Mouse (Mus musculus): ENCODE results near the gene Scand1. TPM values are rescaled to one million over a fixed set of nuclear protein-coding genes. Genes with fewer than 3 reads are reported as not detected.

Gene Scand1
- polyA plus RNA-seq, 1 experiment from 2014 or later, result 98.7 TPM

DNA sequence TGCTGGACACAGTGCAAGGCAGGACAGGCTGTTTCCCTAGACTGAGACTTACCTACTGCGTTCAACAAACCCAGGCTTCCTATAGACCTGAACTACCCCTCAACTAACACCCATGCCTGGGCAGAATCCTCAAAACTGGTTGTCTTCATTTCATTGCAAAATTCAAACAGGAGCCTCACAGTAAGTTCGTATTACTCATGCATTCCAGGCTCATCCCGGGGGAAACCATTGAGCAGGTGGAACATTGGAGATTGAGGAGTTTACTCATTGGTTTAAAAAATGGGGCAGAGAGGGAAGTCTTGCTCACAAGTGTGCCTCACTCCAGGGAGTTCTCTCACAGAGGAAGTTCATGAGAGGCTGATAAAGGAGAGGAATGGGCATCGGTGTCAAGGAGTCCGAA, 2.0 kb downstream of the Scand1 start:
- DNase-seq (ENCODE audit: low read depth, low spot score), result no peak
- POLR2A ChIA-PET, result no interaction called here
- TF ChIP-seq CTCF (IDR thresholded peaks at IDR 0.05), result no peak
- ATAC-seq, result no peak
- H3K27me3 ChIP-seq, result no peaks in the 10 kb centered on the region
- in situ Hi-C loops (cut with MboI; ENCODE audit: low pct_unique_long_range_greater_than_20kb), result no loop called here
- CTCF ChIA-PET, result interaction anchor here (0.7 to 1.0 kb wide), 2 partner anchors 9 to 205 kb away, joined by 3 to 4 read pairs; no protein-coding TSS in a partner anchor

DNA sequence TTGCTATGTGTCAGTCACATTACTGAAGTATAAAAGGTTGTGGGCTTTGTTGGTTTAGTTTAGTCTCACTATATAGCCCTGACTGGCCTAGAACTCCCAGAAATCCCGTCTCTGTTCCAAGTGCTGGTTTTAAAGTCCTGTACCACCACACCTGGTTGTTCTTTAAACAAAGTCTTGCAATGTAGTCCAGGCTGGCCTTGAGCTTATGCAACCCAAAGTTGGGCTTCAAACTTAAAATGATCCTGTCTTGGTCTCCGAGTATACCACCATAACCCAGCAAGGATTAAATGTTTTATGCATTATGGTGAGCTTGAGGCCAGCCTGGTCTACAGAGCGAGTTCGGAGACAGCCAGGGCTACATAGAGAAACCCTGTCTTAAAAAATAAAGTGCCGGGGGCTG, 2.6 kb downstream of the Scand1 start:
- ATAC-seq (no peak), DNase-seq (ENCODE audit: low read depth, low spot score) (no peak)
- POLR2A ChIA-PET, result no interaction called here
- in situ Hi-C loops (cut with MboI; ENCODE audit: low pct_unique_long_range_greater_than_20kb), result no loop called here
- CTCF ChIA-PET, result no interaction called here
- no peaks in the 10 kb centered on the region for H3K27me3 ChIP-seq
- TF ChIP-seq CTCF (IDR thresholded peaks at IDR 0.05), result no peak

DNA sequence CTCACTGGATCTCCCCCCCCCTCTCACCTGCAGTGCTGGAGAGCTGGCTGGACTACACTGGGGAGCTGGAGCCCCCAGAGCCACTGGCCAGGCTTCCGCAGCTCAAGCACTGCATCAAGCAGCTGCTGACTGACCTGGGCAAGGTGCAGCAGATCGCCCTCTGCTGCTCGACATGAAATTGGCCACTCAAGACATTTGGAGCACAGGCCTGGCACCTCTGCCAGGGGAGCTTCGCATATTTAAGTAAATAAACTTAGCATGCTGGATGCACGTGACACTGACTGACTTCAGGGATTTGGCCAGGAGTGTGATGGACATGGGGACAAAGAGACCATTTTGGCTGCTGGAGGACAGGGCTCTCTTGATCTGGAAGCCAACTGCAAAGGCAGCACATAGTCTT, 5.2 kb downstream of the Scand1 start:
- H3K27me3 ChIP-seq, result no peaks in the 10 kb centered on the region
- TF ChIP-seq CTCF (IDR thresholded peaks at IDR 0.05), result peak; percentile 54
- POLR2A ChIA-PET, result interaction anchor here (0.6 kb wide), 1 partner anchor 94 kb away, joined by 4 read pairs; no protein-coding TSS in a partner anchor
- CTCF ChIA-PET, result interaction anchor here (2.1 to 3.2 kb wide), 2 partner anchors 12 to 29 kb away, joined by 5 to 11 read pairs; no protein-coding TSS in a partner anchor
- in situ Hi-C loops (cut with MboI; ENCODE audit: low pct_unique_long_range_greater_than_20kb), result no loop called here
- ATAC-seq (no peak), DNase-seq (ENCODE audit: low read depth, low spot score) (no peak)

DNA sequence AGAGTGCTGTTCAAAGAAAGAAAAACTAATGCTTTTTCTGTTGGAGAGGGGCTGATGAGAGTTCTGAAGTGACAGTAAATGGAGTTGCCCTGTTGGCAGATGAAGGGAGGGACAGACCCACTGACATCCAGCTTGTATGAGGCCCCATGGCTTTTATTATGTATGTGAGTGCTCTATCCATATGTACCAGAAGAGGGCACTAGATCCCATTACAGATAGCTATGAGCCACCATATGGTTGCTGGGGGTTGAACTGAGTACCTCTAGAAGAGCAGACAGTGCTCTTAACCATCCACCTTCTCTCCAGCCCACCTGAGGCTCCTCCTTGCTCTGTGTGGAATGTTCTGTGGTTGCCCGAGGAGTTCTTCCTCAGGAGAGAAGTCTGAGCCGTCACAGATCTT, 6.7 kb downstream of the Scand1 start:
- no peak for ATAC-seq
- in situ Hi-C loops (cut with MboI; ENCODE audit: low pct_unique_long_range_greater_than_20kb), result no loop called here
- peak; percentile 55 for TF ChIP-seq CTCF (IDR thresholded peaks at IDR 0.05)
- no peaks in the 10 kb centered on the region for H3K27me3 ChIP-seq
- no peak for DNase-seq (ENCODE audit: low read depth, low spot score)
- POLR2A ChIA-PET, result no interaction called here
- CTCF ChIA-PET, result interaction anchor here (0.9 to 3.2 kb wide), 6 partner anchors 10 to 210 kb away, joined by 3 to 11 read pairs (median 4); no protein-coding TSS in a partner anchor

DNA sequence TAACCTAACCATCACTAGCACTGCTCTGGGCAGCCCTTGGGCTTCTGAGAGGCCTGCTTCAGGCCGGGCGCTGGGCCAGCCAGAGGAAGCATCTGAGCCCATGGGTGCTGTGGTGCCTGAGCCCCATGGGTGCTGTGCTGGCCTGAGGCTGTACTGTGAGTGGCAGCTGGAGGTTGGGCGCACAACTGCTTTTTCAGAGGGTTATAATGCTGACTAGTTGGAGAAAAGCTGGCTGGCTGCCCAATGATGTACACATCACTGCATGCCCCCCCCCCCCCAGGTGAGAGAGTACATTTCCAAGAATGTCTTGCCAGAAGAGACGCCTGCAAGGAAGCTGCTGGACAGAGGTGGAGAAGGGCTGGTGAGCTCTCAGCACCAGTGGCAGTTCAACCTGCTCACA, 8.2 kb downstream of the Scand1 start:
- DNase-seq (ENCODE audit: low read depth, low spot score), result no peak
- ChIA-PET CTCF (interaction anchor here (1.4 to 3.2 kb wide), 2 partner anchors 8 to 14 kb away, joined by 4 to 11 read pairs; no protein-coding TSS in a partner anchor), POLR2A (no interaction called here)
- no peak for ATAC-seq
- no peak for TF ChIP-seq CTCF (IDR thresholded peaks at IDR 0.05)
- in situ Hi-C loops (cut with MboI; ENCODE audit: low pct_unique_long_range_greater_than_20kb), result no loop called here
- H3K27me3 ChIP-seq, result no peaks in the 10 kb centered on the region

DNA sequence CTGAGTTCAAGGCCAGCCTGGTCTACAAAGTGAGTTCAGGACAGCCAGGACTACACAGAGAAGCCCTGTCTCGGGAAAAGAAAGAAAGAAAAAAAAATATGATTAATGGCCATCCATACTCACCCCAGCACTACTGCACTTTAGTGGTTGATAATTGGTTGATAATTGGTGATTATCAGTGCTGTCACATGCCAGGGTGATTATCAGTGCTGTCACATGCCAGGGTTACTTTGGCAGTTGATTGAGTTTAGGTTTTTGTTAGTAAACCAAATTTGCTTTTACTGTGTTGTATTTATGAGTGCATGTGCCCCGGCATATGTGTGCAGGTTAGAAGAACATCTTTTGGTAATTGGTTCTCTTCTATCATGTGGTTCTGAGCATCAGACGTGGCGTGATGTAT, 10.4 kb downstream of the Scand1 start:
- CTCF ChIA-PET, result no interaction called here
- in situ Hi-C loops (cut with MboI; ENCODE audit: low pct_unique_long_range_greater_than_20kb), result no loop called here
- DNase-seq (ENCODE audit: low read depth, low spot score) (no peak), ATAC-seq (no peak)
- TF ChIP-seq CTCF (IDR thresholded peaks at IDR 0.05), result no peak
- POLR2A ChIA-PET, result no interaction called here
- H3K27me3 ChIP-seq, result no peaks in the 10 kb centered on the region

DNA sequence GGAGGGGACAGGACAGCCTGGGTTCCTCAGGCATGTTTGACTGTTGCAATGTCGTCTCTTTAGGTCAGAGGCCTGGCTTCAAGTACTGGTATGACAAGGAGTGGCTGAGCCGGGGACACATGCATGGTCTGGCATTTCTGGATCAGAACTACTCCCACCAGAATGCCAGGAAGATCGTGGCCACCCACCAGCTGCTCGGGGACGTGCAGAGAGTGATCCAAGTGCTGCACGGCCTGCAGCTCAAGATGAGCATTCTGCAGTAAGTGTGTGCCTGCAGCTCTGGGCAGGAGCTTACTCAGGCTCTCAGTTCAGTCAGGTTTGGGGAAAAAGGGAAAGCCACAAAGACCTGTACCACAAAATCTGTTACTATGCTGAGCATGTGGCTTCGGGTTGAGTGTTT, 14.0 kb downstream of the Scand1 start:
- TF ChIP-seq CTCF (IDR thresholded peaks at IDR 0.05), result no peak
- no peaks in the 10 kb centered on the region for H3K27me3 ChIP-seq
- DNase-seq (ENCODE audit: low read depth, low spot score) (no peak), ATAC-seq (no peak)
- in situ Hi-C loops (cut with MboI; ENCODE audit: low pct_unique_long_range_greater_than_20kb), result loop anchor here (25.0 kb wide), 1 partner anchor 286 kb away; the partner anchor contains the start of genes 6430550D23Rik and Ergic3
- ChIA-PET POLR2A (no interaction called here), CTCF (no interaction called here)

DNA sequence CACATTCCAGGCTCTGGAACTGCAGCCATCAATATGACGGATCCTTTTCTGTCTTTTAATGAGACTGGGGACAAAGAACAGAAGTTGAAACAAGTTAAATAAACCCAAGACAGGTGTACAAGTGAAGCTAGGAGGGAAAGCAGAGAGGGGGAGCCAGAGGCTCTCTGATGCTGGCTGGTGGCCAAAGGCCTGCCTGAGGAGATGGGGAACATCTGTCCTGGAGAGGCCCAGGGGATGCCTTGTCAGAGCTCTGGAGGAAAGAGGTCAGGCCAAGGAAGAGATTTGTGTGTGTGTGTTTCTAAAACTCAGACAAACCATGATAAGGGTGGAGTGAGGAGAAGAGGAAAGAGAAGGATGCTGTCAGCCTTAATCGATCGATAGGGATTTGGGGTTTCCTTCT, 14.9 kb downstream of the Scand1 start:
- DNase-seq (ENCODE audit: low read depth, low spot score) (no peak), ATAC-seq (no peak)
- H3K27me3 ChIP-seq, result no peaks in the 10 kb centered on the region
- in situ Hi-C loops (cut with MboI; ENCODE audit: low pct_unique_long_range_greater_than_20kb), result loop anchor here (25.0 kb wide), 1 partner anchor 285 kb away; the partner anchor contains the start of genes 6430550D23Rik and Ergic3
- POLR2A ChIA-PET, result no interaction called here
- TF ChIP-seq CTCF (IDR thresholded peaks at IDR 0.05), result no peak
- CTCF ChIA-PET, result no interaction called here

DNA sequence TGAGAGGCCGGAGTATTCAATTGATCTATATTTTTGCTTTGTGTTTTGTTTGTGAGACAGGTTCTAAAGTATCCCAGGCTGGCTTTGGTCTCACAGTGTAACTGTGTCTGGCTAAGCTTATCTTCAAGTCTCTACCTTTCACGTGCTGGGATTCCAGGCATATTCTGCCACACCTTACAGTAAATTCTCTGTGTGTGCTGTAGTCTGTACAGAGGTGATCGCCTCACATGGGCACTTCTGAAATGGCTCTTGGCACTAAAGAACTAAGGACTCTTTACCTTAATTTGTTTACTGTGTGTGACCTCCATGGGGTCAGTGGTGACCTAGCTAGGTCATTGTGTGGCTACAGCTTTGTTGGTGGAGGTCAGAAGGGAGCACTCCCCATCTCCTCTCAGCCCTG, 16.3 kb downstream of the Scand1 start:
- TF ChIP-seq CTCF (IDR thresholded peaks at IDR 0.05), result no peak
- DNase-seq (ENCODE audit: low read depth, low spot score), result no peak
- POLR2A ChIA-PET, result no interaction called here
- H3K27me3 ChIP-seq, result no peaks in the 10 kb centered on the region
- in situ Hi-C loops (cut with MboI; ENCODE audit: low pct_unique_long_range_greater_than_20kb), result loop anchor here (25.0 kb wide), 1 partner anchor 284 kb away; the partner anchor contains the start of genes 6430550D23Rik and Ergic3
- no peak for ATAC-seq
- CTCF ChIA-PET, result interaction anchor here (1.2 kb wide), 1 partner anchor 9 kb away, joined by 4 read pairs; no protein-coding TSS in a partner anchor

DNA sequence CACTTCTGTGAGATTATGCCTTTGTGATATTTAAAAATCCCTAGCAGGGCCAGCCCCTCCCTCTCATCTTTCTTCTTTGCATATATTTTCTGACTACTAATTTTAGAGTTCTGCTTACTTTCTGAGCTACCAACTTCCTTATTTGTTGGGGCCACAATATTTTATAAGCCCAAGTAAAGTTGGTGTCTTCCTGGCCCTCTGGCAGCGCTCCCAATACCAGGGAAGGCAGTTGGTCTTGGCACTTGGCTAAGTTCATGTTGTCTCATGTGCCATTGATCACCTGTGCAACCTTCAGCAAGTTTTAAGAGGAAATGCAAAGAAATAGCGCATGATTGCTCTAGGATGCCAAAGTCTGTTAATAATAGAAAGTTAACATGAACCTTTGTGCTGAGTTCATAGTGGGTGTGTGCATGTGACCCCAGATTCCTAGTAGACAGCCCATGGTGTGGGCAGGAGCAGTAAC, 16.9 kb downstream of the Scand1 start:
- in situ Hi-C loops (cut with MboI; ENCODE audit: low pct_unique_long_range_greater_than_20kb), result loop anchor here (25.0 kb wide), 1 partner anchor 283 kb away; the partner anchor contains the start of genes 6430550D23Rik and Ergic3
- POLR2A ChIA-PET, result no interaction called here
- TF ChIP-seq CTCF (IDR thresholded peaks at IDR 0.05), result no peak
- no peak for DNase-seq (ENCODE audit: low read depth, low spot score)
- no peak for ATAC-seq
- H3K27me3 ChIP-seq, result no peaks in the 10 kb centered on the region
- CTCF ChIA-PET, result interaction anchor here (1.2 kb wide), 1 partner anchor 9 kb away, joined by 4 read pairs; no protein-coding TSS in a partner anchor

DNA sequence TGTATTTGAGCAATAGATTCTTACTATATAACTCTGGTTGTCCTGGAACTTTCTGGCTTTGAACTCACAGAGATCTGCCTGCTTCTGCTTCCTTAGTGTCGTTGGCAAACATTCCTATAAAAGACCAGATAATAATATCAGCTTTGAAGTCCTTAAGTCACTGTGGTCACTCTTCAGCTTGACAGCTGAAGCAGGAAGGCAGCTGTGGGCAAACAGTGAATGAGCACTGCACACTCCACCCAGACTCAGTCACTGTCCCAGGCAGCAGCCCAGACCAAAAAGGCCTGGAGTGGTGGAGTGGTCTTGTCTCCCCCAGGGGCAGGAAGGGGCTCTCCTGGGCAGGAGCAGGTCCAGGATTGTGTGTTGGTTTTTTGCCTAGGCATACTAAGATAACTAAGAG, 20.5 kb downstream of the Scand1 start:
- ATAC-seq (no peak), DNase-seq (ENCODE audit: low read depth, low spot score) (no peak)
- in situ Hi-C loops (cut with MboI; ENCODE audit: low pct_unique_long_range_greater_than_20kb), result loop anchor here (25.0 kb wide), 1 partner anchor 280 kb away; the partner anchor contains the start of genes 6430550D23Rik and Ergic3
- ChIA-PET CTCF (interaction anchor here (2.0 kb wide), 1 partner anchor 13 kb away, joined by 6 read pairs; no protein-coding TSS in a partner anchor), POLR2A (no interaction called here)
- H3K27me3 ChIP-seq, result no peaks in the 10 kb centered on the region
- TF ChIP-seq CTCF (IDR thresholded peaks at IDR 0.05), result no peak
